Mouse (Mus musculus) CD4-positive helper T cell, adult 2 months (primary cell): ENCODE data around the gene Ell.
A peak's percentile ranks its signal among the peaks of the same experiment; 100 is the strongest.
"Not testable (repeated sequence)": the region's sequence is repeated elsewhere in the genome, so short reads cannot be mapped to it uniquely, and the experiment has no call there.

Experiments
- DNase-seq: peaks from one replicate; pipeline ENCODE4 v3.0.0-alpha.2; 2012; ENCODE audit warnings: low read depth, missing footprints, low spot score

The Ell gene

GRCm38 (mm10) chr8:70506328-70507026 is 32.8 kb upstream of the Ell start, which contains the start of gene Rex1bd:
Gene Rex1bd, minus strand, starts transcription at chr8:70506752.
- peak; percentile 93 for DNase-seq

GRCm38 (mm10) chr8:70507027-70507393 is 32.2 kb upstream of the Ell start:
- no peak for DNase-seq

- no peak for DNase-seq
Observed at GRCm38 (mm10) chr8:70509281-70509952, 29.8 kb upstream of the Ell start.

GRCm38 (mm10) chr8:70510228-70510915 is 28.9 kb upstream of the Ell start, which contains the start of gene Uba52:
Gene Uba52, minus strand, starts transcription at chr8:70510801.
- DNase-seq = peak; percentile 98

GRCm38 (mm10) chr8:70511174-70511573 is 28.1 kb upstream of the Ell start:
- not testable (repeated sequence) for DNase-seq

GRCm38 (mm10) chr8:70511770-70512169 is 27.5 kb upstream of the Ell start:
- DNase-seq = peak; percentile 13

GRCm38 (mm10) chr8:70512253-70512903 is 26.9 kb upstream of the Ell start:
- DNase-seq = peak; percentile 44

- DNase-seq = no peak
Observed at GRCm38 (mm10) chr8:70513441-70513840, 25.8 kb upstream of the Ell start.

GRCm38 (mm10) chr8:70517940-70518643 is 21.2 kb upstream of the Ell start:
- DNase-seq = no peak

- DNase-seq = no peak
Observed at GRCm38 (mm10) chr8:70519043-70519442, 20.2 kb upstream of the Ell start.

GRCm38 (mm10) chr8:70519606-70520005 is 19.7 kb upstream of the Ell start:
- no peak for DNase-seq

- peak; percentile 98 for DNase-seq
Observed at GRCm38 (mm10) chr8:70522592-70523403, 16.5 kb upstream of the Ell start.

GRCm38 (mm10) chr8:70527111-70527511 is 12.1 kb upstream of the Ell start:
- no peak for DNase-seq

- peak; percentile 96 for DNase-seq
Observed at GRCm38 (mm10) chr8:70527512-70528181, 11.6 kb upstream of the Ell start, which contains the start of the genes Fkbp8 and Kxd1. Gene Fkbp8, plus strand, starts transcription at chr8:70527724. Gene Kxd1, minus strand, starts transcription at chr8:70527956.

- DNase-seq = no peak
Observed at GRCm38 (mm10) chr8:70528182-70528797, 11.0 kb upstream of the Ell start.

GRCm38 (mm10) chr8:70529299-70529698 is 10.0 kb upstream of the Ell start:
- DNase-seq = no peak

GRCm38 (mm10) chr8:70529741-70530161 is 9.5 kb upstream of the Ell start:
- DNase-seq = no peak

- no peak for DNase-seq
Observed at GRCm38 (mm10) chr8:70530314-70530713, 8.9 kb upstream of the Ell start.

GRCm38 (mm10) chr8:70534281-70534680 is 5.0 kb upstream of the Ell start:
- no peak for DNase-seq
